Mouse (Mus musculus): ENCODE data around the gene Slc2a5. TPM values are rescaled to one million over a fixed set of nuclear protein-coding genes. Genes with fewer than 3 reads are reported as not detected.

Gene Slc2a5
- polyA plus RNA-seq, 1 experiment from 2014 or later: 2.2 TPM

DNA sequence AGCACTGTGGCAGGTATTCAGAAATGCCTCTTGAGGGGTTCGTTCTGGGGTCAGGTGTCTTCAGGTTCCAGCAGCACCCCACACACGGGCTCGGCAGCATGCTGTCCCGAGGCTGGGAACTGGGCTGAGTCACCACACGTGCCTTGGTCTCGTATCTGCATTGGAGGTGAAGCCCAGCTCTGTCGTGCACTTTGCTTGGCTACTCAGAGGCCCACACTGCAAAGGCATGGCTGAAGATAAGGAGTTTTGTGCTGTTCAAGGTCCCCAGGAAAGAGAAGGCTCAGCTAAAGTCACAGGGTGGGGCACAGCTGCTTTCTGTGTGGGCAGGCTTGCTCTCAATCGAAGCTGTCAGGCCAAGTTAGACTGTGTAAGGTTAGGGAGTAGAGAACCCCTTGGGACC is 33.4 kb downstream of the Slc2a5 start:
- Histone ChIP-seq H3K9me3 (no peaks in the 10 kb centered on the region), H3K4me2 (no peak overlapping the region), H3K4me3 (no peak overlapping the region), H3K4me1 (replicated peaks) (no peaks in the 10 kb centered on the region), H3K9ac (no peak overlapping the region), H3K27me3 (no peaks in the 10 kb centered on the region), H3K27ac (replicated peaks) (no peak overlapping the region), H3K36me3 (no peaks in the 10 kb centered on the region)
- WGBS: 88% methylated on average over 8 of the region's 8 CpGs
- no peak for ATAC-seq (ENCODE audit: low FRiP score, low read depth)

DNA sequence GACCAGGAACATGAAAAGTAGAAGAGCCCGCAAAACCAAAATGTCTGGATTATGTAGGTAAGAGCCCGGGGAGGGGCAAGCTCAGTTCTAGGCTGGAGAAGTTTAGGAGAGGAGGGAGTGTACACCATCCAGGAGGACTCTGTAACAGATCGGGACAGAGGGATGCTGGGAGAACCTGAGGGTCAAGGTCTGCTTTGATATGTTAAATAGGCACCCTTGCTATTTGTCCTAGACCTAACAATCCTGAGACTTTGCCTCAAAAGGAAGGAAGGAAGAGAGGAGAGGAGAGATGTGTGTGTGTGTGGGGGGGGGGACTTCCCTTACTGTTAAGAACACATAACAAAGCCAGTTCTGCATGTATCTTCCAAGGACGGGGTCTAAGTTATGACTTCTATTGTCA is 36.2 kb downstream of the Slc2a5 start:
- Histone ChIP-seq H3K9ac (no peak overlapping the region), H3K36me3 (no peaks in the 10 kb centered on the region), H3K4me2 (no peak overlapping the region), H3K27me3 (no peaks in the 10 kb centered on the region), H3K4me3 (no peak overlapping the region), H3K9me3 (no peaks in the 10 kb centered on the region), H3K27ac (replicated peaks) (no peak overlapping the region), H3K4me1 (replicated peaks) (no peaks in the 10 kb centered on the region)
- 90% methylated on average over 4 of the region's 4 CpGs for WGBS
- ATAC-seq (ENCODE audit: low FRiP score, low read depth): no peak

DNA sequence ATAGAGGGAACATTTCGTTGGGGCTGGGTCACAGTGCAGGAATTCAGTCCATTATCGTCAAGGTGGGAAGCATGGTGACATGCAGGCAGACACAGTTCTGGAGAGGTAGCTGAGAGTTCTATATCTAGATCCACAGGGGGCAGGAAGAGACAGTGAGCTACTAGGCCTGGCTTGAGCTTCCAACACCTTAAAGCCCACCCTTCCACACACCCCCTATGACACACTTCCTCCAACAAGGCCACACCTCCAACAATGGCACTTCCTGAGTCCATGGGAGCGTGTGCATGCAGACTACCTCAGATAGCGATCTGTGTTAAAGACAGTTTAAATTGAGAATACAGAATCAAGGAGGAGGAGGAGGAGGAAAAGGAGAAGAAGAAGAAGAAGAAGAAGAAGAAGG is 36.6 kb downstream of the Slc2a5 start:
- Histone ChIP-seq H3K9ac (no peak overlapping the region), H3K9me3 (no peaks in the 10 kb centered on the region), H3K4me1 (replicated peaks) (no peaks in the 10 kb centered on the region), H3K27me3 (no peaks in the 10 kb centered on the region), H3K4me2 (no peak overlapping the region), H3K4me3 (no peak overlapping the region), H3K36me3 (no peaks in the 10 kb centered on the region), H3K27ac (replicated peaks) (no peak overlapping the region)
- WGBS: 81% methylated on average over 4 of the region's 4 CpGs
- no peak for ATAC-seq (ENCODE audit: low FRiP score, low read depth)

DNA sequence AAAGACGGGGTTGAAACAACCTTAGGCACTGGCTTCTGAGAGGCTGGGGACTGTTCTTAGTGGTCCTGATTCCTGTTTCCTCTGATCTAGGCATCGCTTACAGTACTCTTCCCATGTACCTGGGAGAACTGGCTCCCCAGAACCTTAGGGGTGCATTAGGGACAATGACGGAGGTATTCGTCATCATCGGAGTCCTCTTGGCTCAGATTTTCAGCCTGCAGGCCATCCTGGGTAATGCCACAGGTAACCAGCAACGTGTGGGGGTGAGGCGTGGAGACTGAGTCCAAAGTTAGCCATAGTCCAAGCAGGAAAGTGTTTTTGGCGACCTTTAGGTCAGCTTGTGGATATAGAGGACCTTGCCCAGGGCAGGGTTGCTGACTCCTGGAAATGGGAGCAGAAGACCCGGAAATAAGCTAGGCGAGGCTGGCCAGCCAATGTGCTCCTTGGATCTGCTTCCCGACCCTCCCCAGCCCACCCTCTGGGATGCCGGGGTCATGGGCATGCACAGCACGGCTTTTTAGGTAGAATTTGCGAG is 38.3 kb downstream of the Slc2a5 start:
- Histone ChIP-seq H3K27me3 (no peaks in the 10 kb centered on the region), H3K36me3 (no peaks in the 10 kb centered on the region), H3K4me3 (no peak overlapping the region), H3K9ac (no peak overlapping the region), H3K4me2 (no peak overlapping the region), H3K9me3 (no peaks in the 10 kb centered on the region), H3K27ac (replicated peaks) (no peak overlapping the region), H3K4me1 (replicated peaks) (no peaks in the 10 kb centered on the region)
- no peak for ATAC-seq (ENCODE audit: low FRiP score, low read depth)
- 70% methylated on average over 14 of the region's 14 CpGs for WGBS

DNA sequence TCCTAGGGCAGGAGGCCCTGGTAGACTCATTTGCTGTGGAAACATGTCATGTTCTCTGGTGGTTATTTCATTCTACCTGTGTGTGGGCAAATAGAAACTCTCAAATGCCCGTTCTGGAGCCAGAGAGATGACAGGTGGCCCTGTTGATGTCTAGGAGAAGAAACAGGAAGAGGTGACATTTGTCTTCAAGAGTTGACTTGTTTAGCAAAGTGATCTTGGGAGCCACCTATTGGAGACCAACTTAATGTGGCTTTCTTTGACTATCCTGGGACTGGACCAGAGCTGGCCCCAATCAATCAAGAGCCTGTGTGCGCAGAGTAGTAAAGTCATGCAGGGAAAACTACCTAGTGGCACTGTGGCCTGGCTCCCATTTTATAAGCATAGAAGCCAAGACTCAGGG is 40.4 kb downstream of the Slc2a5 start:
- H3K4me1 ChIP-seq (replicated peaks): no peaks in the 10 kb centered on the region
- H3K9ac ChIP-seq: no peak overlapping the region
- no peak overlapping the region for H3K4me2 ChIP-seq
- H3K36me3 ChIP-seq: no peaks in the 10 kb centered on the region
- no peaks in the 10 kb centered on the region for H3K9me3 ChIP-seq
- H3K27ac ChIP-seq (replicated peaks): no peak overlapping the region
- H3K27me3 ChIP-seq: no peaks in the 10 kb centered on the region
- no peak overlapping the region for H3K4me3 ChIP-seq
- WGBS: 81% methylated on average over 2 of the region's 2 CpGs
- no peak for ATAC-seq (ENCODE audit: low FRiP score, low read depth)

DNA sequence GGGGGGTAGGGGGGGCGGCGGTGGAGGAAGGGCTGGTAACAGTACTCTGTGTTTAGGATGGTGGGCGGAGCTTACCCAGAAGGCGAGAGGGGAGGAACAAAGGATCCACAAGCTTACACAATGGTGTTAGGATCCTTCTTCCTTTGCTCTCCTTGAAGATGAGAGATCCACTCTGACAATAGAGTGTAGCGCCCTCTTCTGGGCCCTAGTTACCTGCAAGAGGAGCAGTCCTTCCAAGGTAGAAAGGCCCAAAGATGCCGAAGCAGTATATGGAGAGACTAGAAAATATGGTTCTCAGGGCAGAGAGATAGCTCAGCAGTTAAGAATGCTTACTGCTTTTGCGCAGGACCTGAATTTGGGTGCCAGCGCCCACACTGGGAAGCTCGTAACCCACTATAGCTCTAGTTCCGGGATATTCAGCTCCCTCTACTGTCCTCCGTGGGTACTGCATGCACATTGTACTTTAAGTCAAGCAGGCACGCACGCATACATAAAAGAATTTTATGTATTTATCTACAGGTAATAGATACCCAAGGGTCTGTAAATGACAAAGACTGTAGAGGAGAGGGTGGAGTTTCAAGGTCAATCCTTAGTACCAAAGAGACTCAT is 43.6 kb downstream of the Slc2a5 start:
- no peaks in the 10 kb centered on the region for H3K9me3 ChIP-seq
- no peak overlapping the region for H3K4me3 ChIP-seq
- no peaks in the 10 kb centered on the region for H3K4me1 ChIP-seq (replicated peaks)
- H3K9ac ChIP-seq: no peak overlapping the region
- no peak for ATAC-seq (ENCODE audit: low FRiP score, low read depth)
- H3K4me2 ChIP-seq: no peak overlapping the region
- WGBS: 71% methylated on average over 13 of the region's 13 CpGs
- no peaks in the 10 kb centered on the region for H3K36me3 ChIP-seq
- no peak overlapping the region for H3K27ac ChIP-seq (replicated peaks)
- H3K27me3 ChIP-seq: no peaks in the 10 kb centered on the region

DNA sequence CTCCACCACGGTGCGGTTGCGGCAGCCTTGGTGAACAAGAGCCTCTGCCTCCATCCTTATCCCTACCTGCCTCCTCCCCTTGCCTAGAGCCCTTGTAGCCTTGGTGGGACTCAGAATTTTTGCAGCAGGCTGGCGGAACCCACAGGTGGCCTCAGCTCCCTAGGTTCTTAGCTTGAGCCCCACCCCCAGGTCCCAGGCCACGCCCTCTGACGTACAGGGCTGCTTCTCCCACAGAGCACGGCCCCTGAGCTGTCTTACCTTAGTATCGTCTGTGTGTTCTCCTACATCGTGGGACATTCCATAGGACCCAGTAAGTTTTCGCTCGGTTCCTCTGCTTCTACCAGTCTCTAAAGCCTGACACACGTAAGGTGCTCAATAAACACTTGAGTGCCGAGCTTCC is 45.8 kb downstream of the Slc2a5 start:
- Histone ChIP-seq H3K27ac (replicated peaks) (no peak overlapping the region), H3K4me3 (no peak overlapping the region), H3K9me3 (no peaks in the 10 kb centered on the region), H3K27me3 (no peaks in the 10 kb centered on the region), H3K4me1 (replicated peaks) (no peaks in the 10 kb centered on the region), H3K4me2 (no peak overlapping the region), H3K36me3 (no peaks in the 10 kb centered on the region), H3K9ac (no peak overlapping the region)
- no peak for ATAC-seq (ENCODE audit: low FRiP score, low read depth)
- 40% methylated on average over 13 of the region's 13 CpGs for WGBS

DNA sequence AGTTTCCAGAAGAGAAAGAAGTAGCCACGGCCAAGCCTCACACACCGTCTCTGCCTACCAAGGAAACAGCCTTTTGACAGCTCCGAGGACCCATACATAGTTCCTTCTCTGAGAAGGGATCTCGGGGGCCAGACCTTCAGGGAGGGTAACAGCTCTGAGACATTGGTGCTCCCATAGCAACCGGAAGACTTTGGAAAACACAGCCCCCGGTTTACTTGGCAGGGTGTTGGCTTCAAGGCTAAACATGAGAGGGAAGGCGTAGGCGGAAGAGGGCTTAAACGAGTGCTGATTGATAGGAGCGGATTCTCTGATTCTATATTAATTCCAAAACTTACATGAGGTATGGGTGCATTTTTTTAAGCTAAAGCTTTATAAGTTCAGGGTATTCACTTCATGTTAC is 49.3 kb downstream of the Slc2a5 start:
- Histone ChIP-seq H3K9me3 (no peaks in the 10 kb centered on the region), H3K4me2 (no peak overlapping the region), H3K27me3 (no peaks in the 10 kb centered on the region), H3K4me3 (no peak overlapping the region), H3K27ac (replicated peaks) (no peak overlapping the region), H3K36me3 (no peaks in the 10 kb centered on the region), H3K4me1 (replicated peaks) (no peaks in the 10 kb centered on the region), H3K9ac (no peak overlapping the region)
- ATAC-seq (ENCODE audit: low FRiP score, low read depth): no peak
- 63% methylated on average over 10 of the region's 10 CpGs for WGBS

DNA sequence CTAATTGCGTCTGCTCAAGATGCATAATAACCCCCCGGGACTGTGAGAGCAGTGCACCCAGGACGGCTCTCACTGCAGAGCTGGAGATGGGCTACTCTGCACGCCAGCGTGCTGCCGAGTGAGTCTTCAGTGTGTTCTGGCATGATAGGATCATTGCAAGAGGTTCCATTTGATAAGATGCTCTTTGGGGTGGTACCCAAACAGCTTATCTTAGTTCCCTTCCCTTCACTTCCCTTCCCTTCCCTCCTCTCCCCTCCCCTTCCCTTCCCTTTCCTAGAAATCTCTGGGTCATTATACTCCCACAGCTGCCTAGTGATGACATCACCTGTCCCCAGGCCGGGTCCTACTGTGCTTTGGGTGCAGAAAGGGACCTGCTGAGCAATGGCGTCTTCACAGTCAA is 53.0 kb downstream of the Slc2a5 start:
- Histone ChIP-seq H3K4me1 (replicated peaks) (0 out of 2 replicates have a peak, but pooled peaks cover 3% of the 10 kb centered on the region), H3K9ac (no peak overlapping the region), H3K9me3 (no peaks in the 10 kb centered on the region), H3K4me2 (no peak overlapping the region), H3K4me3 (no peak overlapping the region), H3K27me3 (no peaks in the 10 kb centered on the region), H3K27ac (replicated peaks) (no peak overlapping the region), H3K36me3 (no peaks in the 10 kb centered on the region)
- WGBS: 76% methylated on average over 8 of the region's 8 CpGs
- no peak for ATAC-seq (ENCODE audit: low FRiP score, low read depth)

DNA sequence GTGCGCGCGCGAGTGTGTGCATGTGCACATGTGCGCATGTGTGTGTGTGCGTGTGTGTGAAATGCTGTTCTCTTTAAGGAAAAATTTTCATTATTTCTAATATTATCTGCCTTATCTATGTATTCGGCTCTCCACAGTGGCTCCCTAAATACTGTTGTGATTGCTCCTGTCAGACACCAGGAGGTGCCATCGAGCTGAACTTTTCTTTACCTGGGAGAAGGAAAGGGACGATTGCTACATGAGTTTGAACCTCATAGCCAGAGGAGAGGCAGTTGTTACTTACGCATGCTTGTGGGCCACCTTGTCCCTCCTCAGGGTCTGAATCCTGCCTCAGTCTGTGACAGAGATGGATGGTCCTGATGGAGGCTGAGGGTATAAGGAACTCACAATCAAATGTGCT is 54.2 kb downstream of the Slc2a5 start:
- WGBS: 56% methylated on average over 10 of the region's 10 CpGs
- Histone ChIP-seq H3K9me3 (no peaks in the 10 kb centered on the region), H3K27ac (replicated peaks) (no peak overlapping the region), H3K27me3 (no peaks in the 10 kb centered on the region), H3K4me1 (replicated peaks) (0 out of 2 replicates have a peak, but pooled peaks cover 3% of the 10 kb centered on the region), H3K9ac (no peak overlapping the region), H3K4me3 (no peak overlapping the region), H3K4me2 (no peak overlapping the region), H3K36me3 (no peaks in the 10 kb centered on the region)
- ATAC-seq (ENCODE audit: low FRiP score, low read depth): no peak

DNA sequence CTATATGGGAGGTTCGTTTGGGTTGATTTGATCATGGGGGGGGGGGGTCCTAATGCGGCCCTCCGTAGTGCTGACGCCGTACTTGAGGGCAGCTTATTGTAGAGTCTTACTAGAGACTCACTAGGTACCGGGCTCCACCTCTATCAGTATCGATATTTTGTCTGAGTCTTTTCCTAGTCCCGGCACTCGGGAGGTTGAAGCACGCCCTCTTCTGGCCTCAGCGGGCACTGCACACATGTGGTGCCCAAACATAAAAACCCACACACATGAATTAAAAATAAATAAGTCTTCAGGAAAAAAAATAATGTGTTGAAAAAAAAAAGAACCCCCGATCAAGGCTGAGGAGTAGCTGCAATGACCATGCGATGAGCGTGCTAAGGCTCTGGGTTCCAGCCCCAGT is 54.9 kb downstream of the Slc2a5 start:
- Histone ChIP-seq H3K27me3 (no peaks in the 10 kb centered on the region), H3K4me3 (no peak overlapping the region), H3K9ac (no peak overlapping the region), H3K4me1 (replicated peaks) (0 out of 2 replicates have a peak, but pooled peaks cover 3% of the 10 kb centered on the region), H3K4me2 (no peak overlapping the region), H3K27ac (replicated peaks) (no peak overlapping the region), H3K36me3 (no peaks in the 10 kb centered on the region), H3K9me3 (no peaks in the 10 kb centered on the region)
- ATAC-seq (ENCODE audit: low FRiP score, low read depth): no peak
- 95% methylated on average over 14 of the region's 14 CpGs for WGBS

DNA sequence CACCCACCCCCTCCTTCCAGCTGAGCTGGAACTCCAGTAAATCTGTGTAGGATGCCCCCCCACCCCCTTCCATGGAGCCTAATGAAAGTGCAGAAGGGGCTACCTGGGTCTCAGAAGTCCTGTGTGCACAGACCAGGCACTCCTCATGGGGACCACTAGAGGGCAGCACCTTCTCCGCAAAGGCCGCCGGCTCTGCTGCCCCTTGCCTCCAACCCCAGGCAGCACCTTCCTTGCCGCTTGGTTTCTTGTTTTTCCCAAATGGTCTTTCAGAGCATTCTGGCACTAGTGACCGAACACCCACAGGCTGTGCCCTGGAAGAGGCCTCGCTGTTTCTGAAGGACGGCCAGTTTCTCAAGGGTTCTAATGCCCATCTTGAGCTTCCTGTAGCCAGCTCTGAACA is 57.5 kb downstream of the Slc2a5 start:
- Histone ChIP-seq H3K9me3 (no peaks in the 10 kb centered on the region), H3K4me1 (replicated peaks) (0 out of 2 replicates have a peak, but pooled peaks cover 3% of the 10 kb centered on the region), H3K36me3 (no peaks in the 10 kb centered on the region), H3K27ac (replicated peaks) (no peak overlapping the region), H3K27me3 (no peaks in the 10 kb centered on the region), H3K9ac (no peak overlapping the region), H3K4me3 (no peak overlapping the region), H3K4me2 (0 out of 2 replicates have a peak overlapping the region, but pooled peaks have one; percentile 18)
- 8% methylated on average over 7 of the region's 7 CpGs for WGBS
- ATAC-seq (ENCODE audit: low FRiP score, low read depth): no peak

DNA sequence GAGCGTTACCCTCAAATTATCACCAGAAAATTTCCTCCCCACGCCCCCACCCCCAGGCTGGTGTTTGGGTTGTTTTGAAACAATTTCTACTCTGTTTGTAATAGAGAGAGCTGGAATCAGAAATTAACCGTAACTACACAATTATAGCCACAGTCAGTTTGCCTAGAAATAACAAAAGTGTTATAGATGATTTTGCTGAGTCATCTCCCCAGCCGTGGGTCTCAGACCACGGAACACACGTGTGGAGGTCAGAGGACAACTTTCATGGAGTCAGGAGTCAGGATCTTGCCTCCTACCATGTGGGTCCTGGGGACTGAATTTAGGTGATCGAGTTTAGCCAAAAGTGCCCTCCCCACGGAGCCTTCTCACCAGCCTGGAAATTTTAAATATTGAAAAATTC is 58.0 kb downstream of the Slc2a5 start:
- no peaks in the 10 kb centered on the region for H3K36me3 ChIP-seq
- 0 out of 2 replicates have a peak, but pooled peaks cover 3% of the 10 kb centered on the region for H3K4me1 ChIP-seq (replicated peaks)
- no peak overlapping the region for H3K9ac ChIP-seq
- no peaks in the 10 kb centered on the region for H3K27me3 ChIP-seq
- no peak overlapping the region for H3K4me2 ChIP-seq
- no peaks in the 10 kb centered on the region for H3K9me3 ChIP-seq
- ATAC-seq (ENCODE audit: low FRiP score, low read depth): no peak
- 79% methylated on average over 8 of the region's 8 CpGs for WGBS
- no peak overlapping the region for H3K27ac ChIP-seq (replicated peaks)
- no peak overlapping the region for H3K4me3 ChIP-seq
